Mouse (Mus musculus) cortical plate, adult 2 months (tissue): ENCODE measurements around the gene Zfp408.

Experiments used
- CTCF ChIP-seq: fragments of 200-500 bp; IDR thresholded peaks from 2 replicates; pipeline ENCODE4 v1.5.1; 2011; ENCODE audit warnings: mild to moderate bottlenecking, control low read depth, low read length; ENCODE audit not compliant: insufficient read depth; ENCODE audit errors: extremely low read depth
- POLR2A ChIP-seq: fragments of 200-500 bp; IDR thresholded peaks from 2 replicates; pipeline ENCODE4 v1.6.1; 2011; ENCODE audit warnings: mild to moderate bottlenecking, low read length, control low read depth; ENCODE audit not compliant: insufficient read depth; ENCODE audit errors: extremely low read depth

DNA sequence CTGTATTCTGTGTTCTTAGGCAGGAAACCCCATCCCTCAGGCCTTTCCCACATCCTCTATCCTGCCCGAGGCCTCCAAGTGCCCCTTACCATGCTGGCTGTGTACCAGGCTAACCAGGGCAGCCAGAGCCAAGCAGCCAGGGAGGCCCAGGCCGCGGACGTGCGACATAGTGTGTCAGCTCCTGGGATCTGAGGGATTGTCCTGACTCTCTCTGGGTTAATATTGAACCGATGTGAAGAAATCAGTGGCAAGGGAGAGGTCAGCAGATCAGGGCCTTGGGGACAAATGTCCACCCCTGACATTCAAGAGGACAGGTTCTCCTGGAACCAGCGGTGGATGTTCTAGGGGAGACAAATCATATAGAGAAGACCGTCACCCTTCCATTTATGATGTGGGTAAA, 13.4 kb downstream of the Zfp408 start, which contains the start of gene F2:
- no peak for TF ChIP-seq CTCF
- no peak for TF ChIP-seq POLR2A
